Mouse (Mus musculus) activated CD4-positive, CD25-positive, alpha-beta regulatory T cell, adult 4 months (primary cell): ENCODE data around the gene 1110004F10Rik. TPM values are rescaled to one million over a fixed set of nuclear protein-coding genes. Genes with fewer than 3 reads are reported as not detected.

Experiments used
- ATAC-seq: one replicate; pipeline ENCODE4 v1.8.0; 2017
- polyA plus RNA-seq, 2 experiments: library from polyadenylated mRNA; unstranded; fragments of 100-300 nt; shearing (Covaris generic); gene quantifications; one replicate each; pipeline ENCODE4 v1.2.1; 2017

Gene 1110004F10Rik
- polyA plus RNA-seq, 2 experiments from 2014 or later = 200 to 234 TPM

DNA sequence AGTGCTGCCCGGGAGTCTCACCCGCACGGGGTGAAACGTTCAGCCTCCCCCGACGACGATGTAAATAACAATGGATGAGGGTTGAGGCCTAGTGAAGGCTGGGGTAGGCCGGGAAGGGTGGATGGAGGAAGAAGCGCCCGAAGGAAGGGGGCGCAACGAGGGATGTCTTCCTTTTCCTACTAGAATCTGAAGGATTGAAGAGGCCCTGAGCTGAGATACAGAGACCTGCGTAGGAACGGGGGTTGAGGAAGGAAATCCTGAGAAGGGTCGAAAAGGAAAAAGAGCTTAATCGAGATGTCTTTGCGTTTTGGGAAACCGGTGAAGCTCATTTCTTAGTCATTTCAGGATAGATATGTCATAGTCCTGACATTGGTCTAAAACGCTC is 54.3 kb downstream of the 1110004F10Rik start:
- peak; percentile 41 for ATAC-seq

DNA sequence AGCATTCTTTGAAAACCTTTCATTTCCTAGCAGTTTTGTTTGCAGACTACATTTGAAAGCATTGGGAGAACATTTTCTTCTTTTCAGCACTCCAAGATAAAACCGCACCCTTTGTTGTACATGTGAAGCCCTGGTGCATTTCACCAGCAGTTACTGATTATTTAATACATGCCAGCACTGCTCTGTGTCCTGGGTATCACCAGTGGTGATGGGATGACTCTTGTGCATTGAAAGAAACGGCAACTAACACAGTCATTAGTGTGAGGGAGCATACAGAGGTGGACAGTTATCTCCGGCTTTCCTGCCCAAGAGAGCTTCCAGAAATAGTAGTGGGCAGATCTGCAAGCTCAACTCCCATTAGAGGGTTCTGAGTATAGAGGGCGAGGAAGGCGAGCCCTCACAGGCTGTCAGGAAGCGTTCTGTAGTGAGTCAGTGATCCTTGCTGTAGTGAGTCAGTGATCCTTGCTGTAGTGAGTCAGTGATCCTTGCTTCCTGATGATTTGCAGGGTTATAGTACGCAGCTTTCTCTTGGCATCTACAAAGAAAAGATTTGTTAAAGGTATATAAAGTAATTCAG is 60.8 kb downstream of the 1110004F10Rik start:
- no peak for ATAC-seq

DNA sequence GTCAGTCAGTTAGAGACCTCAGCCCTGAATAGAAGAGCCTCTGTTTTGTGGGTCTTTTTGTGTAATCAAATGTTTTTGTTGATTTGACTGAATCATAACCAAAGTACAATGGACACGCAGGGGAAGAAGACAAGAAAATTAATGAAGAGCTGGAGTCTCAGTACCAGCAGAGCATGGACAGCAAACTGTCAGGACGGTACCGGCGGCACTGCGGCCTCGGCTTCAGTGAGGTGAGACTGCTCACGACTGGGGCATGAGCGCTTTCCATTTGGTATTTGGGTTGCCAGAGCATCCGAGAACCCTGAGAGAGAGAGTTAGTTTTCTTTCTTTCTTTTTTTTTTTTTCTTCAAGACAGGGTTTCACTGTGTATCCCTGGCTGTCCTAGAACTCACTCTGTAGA is 63.9 kb downstream of the 1110004F10Rik start:
- no peak for ATAC-seq

DNA sequence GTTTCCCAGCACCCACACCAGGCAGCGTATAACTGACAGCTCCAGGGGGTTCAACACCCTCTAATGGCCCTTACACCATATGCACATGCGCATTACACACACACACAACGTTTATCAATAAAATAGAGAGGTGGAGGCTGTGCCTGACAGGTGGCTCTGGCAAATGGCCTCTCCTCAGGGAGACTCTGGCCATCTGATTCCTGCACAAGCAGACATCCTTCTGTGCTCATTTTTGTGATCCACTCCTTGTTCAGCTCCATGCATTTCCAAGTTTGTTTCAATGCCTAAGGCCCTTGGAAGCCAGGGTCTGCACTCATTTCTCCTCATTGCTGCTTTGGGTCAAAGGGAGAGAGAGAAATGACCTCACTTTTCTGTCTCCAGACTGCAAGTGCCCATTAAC is 71.5 kb downstream of the 1110004F10Rik start:
- ATAC-seq = no peak

DNA sequence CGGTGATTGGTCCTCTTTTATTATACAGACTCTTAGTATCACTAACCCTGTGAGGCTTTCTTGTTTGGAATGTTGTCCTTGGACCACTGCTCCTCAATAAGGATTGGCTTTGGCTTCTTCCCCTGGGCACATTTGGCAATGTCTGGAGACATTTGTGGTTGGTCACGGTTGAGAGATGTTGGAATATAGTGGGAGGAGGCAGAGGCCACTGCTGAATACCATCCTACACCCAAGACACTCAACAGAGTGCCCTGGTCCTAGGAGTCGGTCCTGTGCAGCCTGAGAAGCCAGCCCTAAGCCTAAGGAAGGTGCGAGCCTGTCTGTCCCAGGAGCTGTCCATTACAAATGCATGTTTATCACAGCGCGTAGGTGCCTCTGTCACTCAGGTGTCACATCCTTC is 72.3 kb downstream of the 1110004F10Rik start:
- no peak for ATAC-seq

DNA sequence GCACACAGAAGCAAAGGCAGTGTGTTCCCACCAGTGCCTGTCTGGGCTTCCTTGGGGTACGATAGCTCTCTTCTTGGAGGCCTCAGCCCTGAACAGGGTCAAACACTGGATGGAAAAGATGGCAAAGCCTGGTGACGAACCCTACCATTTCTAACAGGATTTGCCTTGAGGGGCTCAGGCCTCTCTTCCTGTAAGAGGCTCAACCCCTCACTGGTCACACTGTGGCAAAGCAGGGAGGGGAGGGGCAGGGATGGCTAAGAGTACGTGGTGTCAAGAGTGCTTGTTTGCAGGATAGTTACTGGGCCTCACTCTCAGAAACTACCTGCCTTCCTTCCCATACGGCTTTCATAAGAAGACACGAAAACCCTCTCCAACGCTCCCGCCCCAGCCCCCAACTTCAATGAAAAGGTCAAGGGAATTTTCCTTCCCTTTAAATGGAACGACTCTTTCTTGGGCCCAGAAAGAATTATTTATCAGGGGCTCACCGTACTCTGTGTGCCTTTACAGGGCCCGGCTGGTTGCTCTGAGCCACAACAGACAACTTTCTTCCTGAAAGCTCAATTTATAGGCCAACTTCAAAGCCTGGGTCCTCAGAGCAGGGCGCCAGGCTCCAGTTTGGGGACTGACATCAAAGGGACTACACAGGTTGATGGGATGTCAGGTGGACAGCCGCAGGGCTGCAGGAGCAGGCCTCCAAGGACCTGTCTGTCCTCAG is 76.2 kb downstream of the 1110004F10Rik start:
- no peak for ATAC-seq

DNA sequence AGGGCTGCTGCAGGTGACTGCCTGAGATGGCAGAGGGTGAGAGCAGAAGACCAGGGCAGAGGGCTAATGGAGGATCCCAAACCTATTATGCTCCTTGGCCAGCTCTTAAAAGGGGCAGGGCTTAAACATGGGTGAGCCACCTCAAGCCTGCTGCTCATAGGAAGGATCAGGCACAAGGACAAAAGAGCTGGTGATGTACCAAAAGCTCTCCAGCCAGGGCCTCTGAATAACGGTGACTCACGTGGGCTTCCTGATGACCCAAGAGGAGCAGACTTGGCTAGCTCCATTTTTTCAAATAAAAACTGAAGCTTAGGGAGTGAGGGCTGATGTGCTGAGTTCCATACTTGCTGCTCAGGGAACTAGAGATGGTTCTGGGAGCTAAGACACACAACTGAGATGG is 76.8 kb downstream of the 1110004F10Rik start:
- ATAC-seq = no peak

DNA sequence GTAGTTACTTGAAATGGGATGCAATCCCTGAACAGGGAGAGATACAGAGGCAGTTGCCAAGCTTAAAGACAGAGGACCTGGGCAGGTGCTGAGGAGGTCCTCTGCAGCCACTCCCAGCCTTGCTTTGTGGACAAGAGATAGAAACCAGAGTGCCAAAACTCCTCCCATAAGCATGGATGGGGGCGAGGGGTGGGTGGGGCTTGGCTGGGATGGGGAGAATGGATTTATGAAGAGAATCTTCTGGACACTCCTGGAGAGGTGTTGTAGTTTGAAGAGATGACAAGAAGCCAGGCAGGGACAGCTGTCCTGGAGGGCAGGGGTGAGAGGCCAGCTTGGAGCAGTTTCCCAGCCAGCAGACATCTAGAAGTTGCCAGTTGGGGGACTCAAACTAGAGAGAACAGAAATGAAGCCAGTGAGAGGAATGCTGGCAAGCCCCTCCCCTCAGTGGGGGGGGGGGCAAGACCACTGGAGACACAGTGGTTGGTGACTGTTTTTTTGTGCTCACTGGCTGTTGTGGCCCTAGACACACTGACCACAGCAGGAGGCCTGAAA is 80.2 kb downstream of the 1110004F10Rik start:
- no peak for ATAC-seq

DNA sequence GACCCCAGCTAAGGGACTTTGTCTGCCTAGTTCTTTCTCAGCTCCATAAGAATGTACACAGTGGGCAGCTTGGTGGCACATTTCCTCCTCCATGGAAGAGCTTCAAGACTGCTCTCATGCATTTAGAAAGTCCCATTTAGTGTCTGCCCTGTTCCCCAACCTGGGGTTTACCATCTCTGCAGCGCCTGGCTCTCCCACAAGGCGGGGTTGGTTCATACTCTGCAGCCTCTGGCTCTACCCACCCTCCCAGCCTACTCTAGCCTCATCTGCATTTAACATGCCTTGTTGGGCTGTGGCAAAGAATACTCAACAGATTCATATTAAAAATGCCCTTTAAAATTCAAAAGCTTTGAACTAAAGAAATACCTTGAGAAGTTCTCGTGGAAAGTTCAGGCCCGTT is 81.5 kb downstream of the 1110004F10Rik start:
- ATAC-seq = no peak

DNA sequence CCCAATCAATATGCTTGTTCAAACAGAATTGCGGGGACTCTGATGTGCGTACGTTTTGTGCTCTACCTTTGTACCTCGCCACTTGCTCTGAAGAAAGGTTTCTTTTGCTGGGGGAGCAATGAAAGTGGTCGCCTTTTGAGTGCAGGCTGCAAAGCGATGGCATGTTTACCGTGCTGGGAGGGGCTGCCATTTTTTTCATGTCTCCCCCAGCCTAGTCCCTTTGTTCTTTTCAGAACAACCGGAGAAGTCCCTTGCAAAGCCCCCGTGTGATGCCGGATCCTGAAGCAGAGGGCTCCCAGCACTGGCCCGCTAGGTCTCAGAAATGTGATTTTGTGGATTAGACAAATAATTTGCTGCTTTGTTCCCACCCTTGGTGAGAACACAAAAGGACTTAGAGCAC is 82.0 kb downstream of the 1110004F10Rik start:
- ATAC-seq = no peak

DNA sequence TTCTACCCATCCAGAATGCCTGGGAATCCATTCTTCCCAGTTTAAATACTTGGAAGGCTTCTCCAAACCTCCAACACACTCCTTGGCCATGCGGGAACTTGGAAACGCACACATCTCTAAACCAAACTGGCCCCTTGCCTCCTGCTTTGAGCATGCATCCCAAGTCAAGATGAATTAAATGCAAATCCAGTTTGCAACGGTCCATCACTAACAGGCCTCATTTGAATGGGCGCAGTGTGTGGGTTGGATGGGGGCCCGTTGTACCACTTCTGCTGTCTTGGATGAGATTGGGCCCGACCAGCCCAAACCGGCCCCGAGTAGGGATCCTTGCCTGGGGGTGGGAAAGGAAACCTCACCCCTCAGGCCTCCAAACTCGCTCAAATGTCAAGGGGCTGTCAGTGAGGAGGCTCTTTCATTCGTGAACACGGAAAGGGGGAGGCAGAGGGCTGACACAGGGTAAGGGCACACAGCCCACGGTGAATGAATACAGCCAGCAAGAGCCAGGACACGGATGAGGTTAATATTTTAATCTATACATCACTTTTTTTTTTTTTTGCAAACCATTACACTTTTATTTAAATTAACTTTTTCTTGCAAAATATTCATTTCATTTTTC is 83.9 kb downstream of the 1110004F10Rik start:
- no peak for ATAC-seq

DNA sequence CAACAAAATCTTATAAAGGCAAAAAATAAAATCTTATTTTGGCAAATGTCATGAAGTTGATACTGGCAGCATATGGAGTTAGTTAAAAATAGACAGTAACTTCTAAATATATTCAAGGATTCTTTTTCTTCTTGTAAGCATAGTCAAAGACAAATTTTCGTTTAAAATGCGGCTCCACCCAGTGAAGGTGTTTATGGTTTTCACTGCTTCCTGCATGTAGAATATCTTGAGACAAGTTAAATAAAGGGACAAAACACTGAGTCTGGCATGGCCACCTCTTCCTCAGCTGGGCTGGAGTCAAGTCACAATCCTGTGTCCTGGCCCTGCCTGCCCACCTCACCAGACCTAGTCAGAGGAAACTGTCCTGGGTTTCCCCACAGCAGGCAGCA is 84.4 kb downstream of the 1110004F10Rik start:
- no peak for ATAC-seq

DNA sequence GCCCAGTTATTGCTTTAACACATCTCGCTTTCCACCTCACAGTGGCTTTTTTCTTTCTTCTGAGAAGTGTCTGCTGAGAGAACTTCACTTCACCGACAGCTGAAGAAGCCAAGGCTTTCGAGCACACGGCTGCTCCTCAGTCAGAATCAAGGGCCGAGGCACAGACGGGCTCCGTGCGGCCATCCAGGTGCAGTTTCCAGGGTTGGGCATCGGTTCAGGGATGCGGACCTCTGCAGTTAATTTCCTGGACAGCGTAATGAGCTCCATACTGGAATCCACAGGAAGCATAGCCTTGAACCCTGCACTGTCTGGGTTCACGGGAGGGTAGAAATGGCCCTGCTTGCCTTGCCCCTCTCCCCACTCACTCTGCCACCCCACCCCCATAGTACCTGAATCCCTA is 84.9 kb downstream of the 1110004F10Rik start:
- no peak for ATAC-seq

DNA sequence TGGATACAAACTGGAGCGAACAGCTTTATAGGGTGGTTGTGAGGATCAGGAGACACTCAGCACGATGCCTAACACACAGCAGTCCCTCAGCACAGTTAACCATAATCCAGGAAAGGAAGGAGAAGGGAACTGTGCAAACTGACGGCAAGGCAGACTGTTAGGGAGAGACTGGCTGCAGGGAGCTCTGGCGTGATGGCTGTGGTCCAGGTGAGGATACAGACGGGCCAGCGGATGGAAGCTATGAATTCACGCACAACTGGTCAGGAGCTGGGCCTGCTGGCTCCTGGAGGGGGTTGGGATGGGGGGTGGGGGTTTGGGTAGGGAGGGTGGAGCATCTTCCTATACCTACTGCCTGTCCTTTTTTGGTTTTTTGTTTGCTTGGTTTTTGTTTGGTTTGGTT is 86.5 kb downstream of the 1110004F10Rik start:
- ATAC-seq = no peak

DNA sequence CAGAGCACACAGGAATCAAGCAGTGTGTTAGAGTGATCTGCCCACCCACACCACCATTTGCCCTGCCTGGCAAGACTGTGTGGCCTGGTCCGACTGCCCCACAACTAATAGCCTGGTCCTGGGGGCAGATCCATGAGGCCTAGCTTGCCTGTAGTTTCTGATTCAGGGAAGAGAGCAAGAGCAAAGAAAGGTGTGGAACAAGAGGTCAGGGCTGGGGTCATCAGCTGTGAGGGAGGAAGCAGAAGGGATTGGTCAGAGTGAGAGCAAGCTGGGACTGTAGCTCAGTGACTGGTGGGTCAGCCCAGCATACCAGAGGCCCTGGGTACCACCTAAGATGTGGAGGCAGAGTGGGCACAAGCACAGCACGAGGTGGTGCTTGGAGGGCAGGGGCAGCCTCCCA is 87.9 kb downstream of the 1110004F10Rik start:
- no peak for ATAC-seq

DNA sequence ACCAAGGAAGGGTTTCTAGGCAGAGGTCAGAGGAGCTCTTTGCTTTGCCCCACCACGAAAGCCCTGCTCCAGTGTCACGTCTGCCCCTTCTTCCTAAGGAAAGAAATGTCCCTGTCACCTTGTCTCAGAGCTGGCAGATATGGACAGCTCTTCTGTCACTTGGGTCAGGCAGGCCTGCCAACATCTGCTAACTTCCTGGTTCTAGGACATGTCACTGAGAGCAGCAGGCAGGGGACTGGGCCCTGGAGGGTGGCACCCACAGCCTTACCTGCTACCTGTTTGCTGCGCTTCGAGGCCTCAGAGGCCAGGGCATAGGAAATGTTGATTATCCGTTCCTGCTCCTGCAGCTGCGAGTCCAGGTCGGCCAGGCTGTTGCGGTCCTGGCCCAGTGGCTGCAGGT is 89.1 kb downstream of the 1110004F10Rik start:
- ATAC-seq = no peak

DNA sequence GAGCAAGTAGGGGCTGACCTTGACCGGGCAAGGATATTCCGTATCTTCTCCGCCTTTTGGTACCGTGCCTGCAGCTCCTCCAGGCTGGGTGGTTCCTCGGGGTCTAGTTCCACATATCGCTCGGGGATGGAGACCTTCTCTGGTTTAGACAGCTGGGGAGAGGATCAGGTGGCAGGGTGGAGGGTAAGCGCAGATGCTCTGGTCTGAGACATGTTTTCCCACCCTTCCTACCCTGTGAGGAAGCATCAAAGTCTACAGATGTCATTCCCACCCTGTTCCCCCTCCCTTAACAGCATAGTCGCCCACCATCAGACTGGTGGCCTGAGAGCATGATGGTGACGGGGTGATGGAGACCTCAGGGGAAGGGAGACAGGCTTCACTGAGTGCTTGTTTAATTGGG is 90.2 kb downstream of the 1110004F10Rik start:
- ATAC-seq = no peak

DNA sequence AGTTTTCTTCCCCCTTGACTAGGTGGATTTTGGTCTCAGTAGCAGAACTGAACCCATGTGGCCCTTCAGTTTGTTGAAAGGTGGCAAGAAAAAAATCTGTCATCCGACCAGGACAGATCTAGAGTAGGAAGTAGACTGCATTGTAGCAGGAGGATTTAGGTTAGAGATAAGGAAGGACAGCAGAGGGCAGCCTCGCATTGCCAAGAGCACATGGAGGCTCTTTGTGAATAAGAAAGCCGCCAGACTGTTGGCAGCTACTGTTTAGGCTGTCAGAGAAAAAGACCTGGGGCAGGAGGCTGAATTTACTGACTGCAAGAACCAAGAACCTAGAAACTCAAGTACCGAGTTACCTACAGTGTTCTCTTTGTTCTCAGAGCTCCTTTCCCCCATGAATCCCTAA is 92.2 kb downstream of the 1110004F10Rik start:
- ATAC-seq = no peak

DNA sequence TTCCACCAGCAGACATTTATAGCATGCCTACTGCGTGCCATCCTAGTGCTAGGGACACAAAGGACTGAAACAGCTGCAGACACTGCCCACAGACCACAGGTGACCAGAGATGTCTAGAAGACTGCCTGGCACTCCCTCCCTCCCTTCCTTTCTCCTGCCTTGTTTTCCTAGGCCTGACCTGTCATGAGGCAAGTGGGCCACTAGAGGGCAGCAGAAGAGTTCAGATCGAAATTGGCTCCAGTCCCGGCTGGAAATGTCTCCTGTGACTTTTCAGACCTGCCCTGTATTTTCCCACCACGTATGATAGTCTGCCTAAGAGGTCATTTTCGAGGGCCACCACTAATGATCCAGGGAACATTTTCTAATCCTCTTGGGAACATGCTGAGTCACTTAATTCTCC is 92.9 kb downstream of the 1110004F10Rik start:
- peak; percentile 52 for ATAC-seq

DNA sequence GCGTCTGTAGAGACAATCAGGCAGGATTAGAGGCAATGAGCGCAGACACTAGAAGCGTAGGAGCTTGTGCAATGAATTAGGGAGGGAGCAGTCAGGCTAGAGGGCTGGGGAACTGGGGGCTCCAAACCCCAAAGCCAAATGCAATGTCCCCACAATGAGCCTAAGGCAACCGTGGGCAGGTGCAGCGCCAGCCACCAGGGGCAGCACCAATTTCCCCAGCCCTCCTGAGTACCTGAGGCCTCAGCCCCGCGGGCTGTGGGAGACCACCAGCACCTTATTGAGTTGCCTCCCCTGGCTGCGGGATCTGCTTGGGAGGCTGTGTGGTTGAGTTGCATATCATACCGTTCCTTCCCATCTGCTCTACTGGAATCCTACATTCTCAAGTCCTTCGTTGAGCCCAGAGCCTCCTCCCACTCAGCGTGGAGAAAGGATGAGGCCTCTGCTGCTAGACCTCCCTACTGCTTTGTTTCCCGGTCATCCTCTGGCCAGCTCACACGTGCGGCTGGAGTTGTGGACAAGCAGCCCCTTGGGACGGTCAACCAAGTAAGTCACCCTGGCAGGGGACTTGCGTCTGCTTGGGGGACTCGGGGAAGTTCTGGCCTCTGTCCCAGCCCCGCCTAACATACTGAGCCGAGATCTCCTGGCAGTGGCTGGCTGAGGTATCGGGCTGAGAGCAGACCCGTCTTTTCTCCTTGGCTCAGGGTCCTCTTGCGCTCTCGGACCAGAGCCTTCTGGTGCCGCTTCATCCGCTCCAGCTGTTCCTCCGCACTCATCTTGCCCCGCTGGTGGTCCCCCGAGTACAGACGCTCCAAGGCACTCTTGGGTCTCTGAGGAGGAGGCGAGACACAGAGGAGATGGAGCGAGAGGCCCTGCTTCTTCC is 95.5 kb downstream of the 1110004F10Rik start:
- no peak for ATAC-seq

DNA sequence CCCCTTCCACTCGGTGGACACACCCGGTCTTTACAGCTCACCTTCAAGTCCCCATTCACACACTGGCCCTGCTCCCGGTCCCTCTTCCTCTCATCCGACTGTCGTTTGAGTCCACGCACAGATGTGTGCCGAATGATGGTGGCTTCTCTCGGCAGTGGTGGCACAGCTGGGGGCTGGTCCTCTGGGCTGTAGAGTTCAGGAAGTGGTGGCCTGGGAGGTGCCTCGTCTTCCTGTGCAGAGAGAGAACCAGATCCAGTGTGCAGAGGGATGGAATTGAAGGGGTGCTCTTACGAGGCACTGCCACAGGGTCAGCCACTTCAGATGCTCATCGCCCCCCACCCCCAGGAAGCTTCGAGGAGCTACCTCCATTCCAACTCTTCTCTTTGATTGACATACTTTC is 98.0 kb downstream of the 1110004F10Rik start:
- ATAC-seq = no peak

DNA sequence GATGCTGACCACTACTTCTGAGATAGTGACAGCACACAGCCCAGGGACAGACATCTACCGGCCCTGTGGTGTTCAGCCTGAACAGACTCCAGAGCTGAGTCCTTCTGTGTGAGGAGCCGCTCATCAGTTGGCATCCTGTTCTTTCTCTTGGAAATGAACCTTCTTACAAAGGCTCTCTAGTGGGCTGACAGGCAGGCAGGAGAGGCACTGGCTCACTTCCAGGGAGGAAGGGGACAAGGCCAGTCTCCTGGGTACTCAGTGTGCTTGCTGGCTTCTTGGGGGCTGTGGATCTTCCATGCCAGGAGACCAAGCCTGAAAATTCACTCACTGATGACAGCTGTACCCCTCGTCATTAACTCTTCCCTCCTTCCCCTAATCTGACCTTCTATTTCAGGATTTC is 98.5 kb downstream of the 1110004F10Rik start:
- ATAC-seq = no peak

DNA sequence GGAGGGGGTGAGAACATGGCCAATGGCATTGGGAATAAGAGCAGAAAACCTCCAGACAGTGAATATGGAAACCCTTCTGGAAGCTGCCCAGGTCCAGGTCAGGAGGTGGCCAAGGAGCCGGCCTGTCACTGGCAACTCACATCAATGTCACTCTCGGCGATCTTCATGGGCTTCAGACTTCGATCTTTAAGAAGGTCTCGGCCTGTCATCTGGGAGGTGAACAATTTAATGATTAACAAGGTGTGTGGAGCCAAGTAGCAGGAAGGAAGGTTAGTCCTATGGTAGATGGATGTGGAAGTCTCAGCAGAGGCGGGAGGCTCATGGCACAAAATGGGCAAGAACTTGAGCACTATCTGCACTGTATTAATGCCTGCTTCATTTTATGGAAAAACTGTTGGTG is 105.8 kb downstream of the 1110004F10Rik start:
- ATAC-seq = no peak
